ENCODE assay signal across 9 mouse cellular contexts in the genomic region with DNA sequence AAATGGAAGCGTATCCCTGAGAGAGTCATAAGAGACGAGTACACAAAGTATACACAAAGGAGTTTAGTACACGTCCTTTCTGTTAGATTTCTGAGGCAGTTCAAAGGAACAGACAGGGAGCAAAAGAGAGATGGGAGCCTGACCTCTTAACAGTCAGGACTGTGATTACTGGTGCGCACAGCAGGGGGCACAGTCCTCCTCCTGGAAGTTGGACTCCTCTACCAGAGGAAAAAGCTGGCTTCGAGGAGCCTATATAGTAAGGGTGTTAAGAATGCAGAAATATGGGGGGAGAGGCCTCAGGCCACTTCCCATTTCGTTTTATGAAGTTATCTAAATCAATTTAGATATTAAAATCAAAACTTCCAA. TPM values are rescaled to one million over a fixed set of nuclear protein-coding genes. Genes with fewer than 3 reads are reported as not detected.
DNase-seq lines count a peak whose midpoint lies in the region; ATAC-seq and TF ChIP-seq lines count a peak whose summit lies in the region.
"Had no signal": no experiment of that assay in that cellular context is flagged by ENCODE, and none has a peak within 500 bp of the region (broad histone marks: within the 10 kb centered on the region; RNA-seq: fewer than 3 reads in every experiment).

No protein-coding gene starts in this region.

- H3K9me3 ChIP-seq in embryonic facial prominence, embryonic 11.5 days (replicated peaks; ENCODE audit: control insufficient read depth, low read length) = no peaks in the 10 kb centered on the region
- H3K9me3 ChIP-seq in lung, embryonic 14.5 days (ENCODE audit: low read depth, low read length) = no peaks in the 10 kb centered on the region
- H3K9me3 ChIP-seq in neural tube, embryonic 15.5 days (replicated peaks) = no peaks in the 10 kb centered on the region

- no peaks in the 10 kb centered on the region for H3K27me3 ChIP-seq in embryonic facial prominence, embryonic 11.5 days (ENCODE audit: control insufficient read depth, insufficient read depth, low read length)
- no peaks in the 10 kb centered on the region for H3K27me3 ChIP-seq in lung, embryonic 14.5 days (ENCODE audit: insufficient read depth, low read length)
- H3K27me3 ChIP-seq in neural tube, embryonic 15.5 days (replicated peaks) = no peaks in the 10 kb centered on the region

- H3K27ac ChIP-seq in embryonic facial prominence, embryonic 11.5 days (replicated peaks; ENCODE audit: low read depth, low read length) = peak overlapping the region; percentile 89; the same call in 1 of the 2 replicates
- peak overlapping the region; percentile 92 for H3K27ac ChIP-seq in lung, embryonic 14.5 days (ENCODE audit: low read depth)
- peak overlapping the region; percentile 96 for H3K27ac ChIP-seq in neural tube, embryonic 15.5 days (replicated peaks)

- 43% methylated on average over 6 of the region's 6 CpGs for WGBS in embryonic facial prominence, embryonic 11.5 days
- 21% methylated on average over 6 of the region's 6 CpGs for WGBS in lung, embryonic 14.5 days
- 33% methylated on average over 6 of the region's 6 CpGs for WGBS in neural tube, embryonic 15.5 days

- peak overlapping the region; percentile 72 for H3K4me3 ChIP-seq in embryonic facial prominence, embryonic 11.5 days (ENCODE audit: low read depth, low read length)
- peak overlapping the region; percentile 99 for H3K4me3 ChIP-seq in lung, embryonic 14.5 days (ENCODE audit: low read depth, low read length)
- H3K4me3 ChIP-seq in neural tube, embryonic 15.5 days (replicated peaks) = peak overlapping the region; percentile 100

- ATAC-seq in embryonic facial prominence, embryonic 11.5 days (replicated peaks; ENCODE audit: insufficient number of reproducible peaks, low FRiP score, low TSS enrichment, low read depth) = no peak
- peak; percentile 54; the same call in 1 of the 2 replicates for ATAC-seq in lung, embryonic 14.5 days (ENCODE audit: insufficient read depth)
- ATAC-seq in neural tube, embryonic 15.5 days (ENCODE audit: low FRiP score) = peak; percentile 33; the same call in 1 of the 2 replicates

- no peaks in the 10 kb centered on the region for H3K4me1 ChIP-seq in embryonic facial prominence, embryonic 11.5 days (ENCODE audit: control insufficient read depth, insufficient read depth, low read length)
- H3K4me1 ChIP-seq in lung, embryonic 14.5 days (ENCODE audit: insufficient read depth) = peaks cover 8% of the 10 kb centered on the region; the same call in 1 of the 2 replicates
- peaks cover 41% of the 10 kb centered on the region for H3K4me1 ChIP-seq in neural tube, embryonic 15.5 days

- intact Hi-C loops in heart, postnatal 14 days (cut with DNase I) = no loop called here

- peak; percentile 72 for DNase-seq in CD4-positive, CD25-positive, alpha-beta regulatory T cell, adult 2 months (ENCODE audit: low read depth, low spot score)
- DNase-seq in adrenal gland, adult 2 months = peak; percentile 49
- peak; percentile 67 for DNase-seq in embryonic facial prominence, embryonic 11.5 days (ENCODE audit: low spot score)
- DNase-seq in heart, postnatal 14 days = peak; percentile 48 to 69
- DNase-seq in layer of hippocampus, adult 18-20 months (ENCODE audit: low spot score in 2 of 2) = peak; percentile 22 to 66
- peak; percentile 79 for DNase-seq in lung, embryonic 14.5 days
- DNase-seq in thymus, postnatal 36 days = peak; percentile 36 to 49

- peak; percentile 69 for TF ChIP-seq CTCF in lung, embryonic 14.5 days (IDR thresholded peaks at IDR 0.05; ENCODE audit: low read depth)

- H3K36me3 ChIP-seq in embryonic facial prominence, embryonic 11.5 days (replicated peaks; ENCODE audit: control insufficient read depth, insufficient read depth, low read depth, low read length) = no peaks in the 10 kb centered on the region
- H3K36me3 ChIP-seq in lung, embryonic 14.5 days (ENCODE audit: insufficient read depth) = no peaks in the 10 kb centered on the region
- no peaks in the 10 kb centered on the region for H3K36me3 ChIP-seq in neural tube, embryonic 15.5 days

- H3K9ac ChIP-seq in embryonic facial prominence, embryonic 11.5 days (replicated peaks; ENCODE audit: low read length) = peak overlapping the region; percentile 80
- H3K9ac ChIP-seq in lung, embryonic 14.5 days = peak overlapping the region; percentile 97
- peak overlapping the region; percentile 95 for H3K9ac ChIP-seq in neural tube, embryonic 15.5 days (replicated peaks)

- peak overlapping the region; percentile 45 for H3K4me2 ChIP-seq in embryonic facial prominence, embryonic 11.5 days (ENCODE audit: low read depth, low read length)
- H3K4me2 ChIP-seq in lung, embryonic 14.5 days = peak overlapping the region; percentile 82
- H3K4me2 ChIP-seq in neural tube, embryonic 15.5 days = peak overlapping the region; percentile 94

RNA-seq across cellular contexts. Expression of a gene that starts 0.8 kb away (rescaled TPM):
- 10 to 100 TPM; 63.5 to 96.5 TPM for total RNA-seq in adrenal gland, adult 2 months (2021)
- polyA plus RNA-seq in adrenal gland, adult 2 months (2012; rRNA removed) = 18.9 and 20.1 TPM in 2 replicates
- polyA plus RNA-seq in embryonic facial prominence, embryonic 11.5 days (2014; fragmentation: Nextera tagmentation; extraction: Ambion mirVana) = 55.8 and 57.1 TPM in 2 replicates
- 10 to 100 TPM; 60.7 to 61.7 TPM for total RNA-seq in heart, postnatal 14 days (2021)
- total RNA-seq in layer of hippocampus, adult 18-20 months (2021) = 10 to 100 TPM; 59.6 to 63.1 TPM
- polyA plus RNA-seq in lung, embryonic 14.5 days (2014; fragmentation: Nextera tagmentation; extraction: Ambion mirVana) = 55.1 and 57.5 TPM in 2 replicates
- polyA plus RNA-seq in neural tube, embryonic 15.5 days (2015; fragmentation: Nextera tagmentation; extraction: Ambion mirVana) = 65.4 and 65.5 TPM in 2 replicates

RNA-seq across cellular contexts. Expression of a gene that starts 1.2 kb away (rescaled TPM):
- 1 to 10 TPM; 3.5 to 4.2 TPM for total RNA-seq in adrenal gland, adult 2 months (2021)
- 4.6 TPM in 2 replicates for polyA plus RNA-seq in adrenal gland, adult 2 months (2012; rRNA removed)
- polyA plus RNA-seq in embryonic facial prominence, embryonic 11.5 days (2014; fragmentation: Nextera tagmentation; extraction: Ambion mirVana) = 1.5 TPM in 2 replicates
- 1 to 10 TPM; 3.4 to 3.5 TPM for total RNA-seq in heart, postnatal 14 days (2021)
- 10 to 100 TPM; 17.0 to 19.6 TPM for total RNA-seq in layer of hippocampus, adult 18-20 months (2021)
- 1.6 and 1.7 TPM in 2 replicates for polyA plus RNA-seq in lung, embryonic 14.5 days (2014; fragmentation: Nextera tagmentation; extraction: Ambion mirVana)
- 3.7 and 4.6 TPM in 2 replicates for polyA plus RNA-seq in neural tube, embryonic 15.5 days (2015; fragmentation: Nextera tagmentation; extraction: Ambion mirVana)

RNA-seq across cellular contexts. Expression of a gene that starts 1.2 kb away (rescaled TPM):
- total RNA-seq in adrenal gland, adult 2 months (2021) = not detected
- polyA plus RNA-seq in adrenal gland, adult 2 months (2012; rRNA removed) = not detected in 2 replicates
- not detected in 2 replicates for polyA plus RNA-seq in embryonic facial prominence, embryonic 11.5 days (2014; fragmentation: Nextera tagmentation; extraction: Ambion mirVana)
- not detected for total RNA-seq in heart, postnatal 14 days (2021)
- total RNA-seq in layer of hippocampus, adult 18-20 months (2021) = not detected
- not detected in 2 replicates for polyA plus RNA-seq in lung, embryonic 14.5 days (2014; fragmentation: Nextera tagmentation; extraction: Ambion mirVana)
- polyA plus RNA-seq in neural tube, embryonic 15.5 days (2015; fragmentation: Nextera tagmentation; extraction: Ambion mirVana) = not detected in 2 replicates
- total RNA-seq: left cerebral cortex, adult 8-10 months had no signal

RNA-seq across cellular contexts. Expression of a gene that starts 43.3 kb away (rescaled TPM):
- not detected for total RNA-seq in adrenal gland, adult 2 months (2021)
- polyA plus RNA-seq in adrenal gland, adult 2 months (2012; rRNA removed) = not detected in 2 replicates
- not detected in 2 replicates for polyA plus RNA-seq in embryonic facial prominence, embryonic 11.5 days (2014; fragmentation: Nextera tagmentation; extraction: Ambion mirVana)
- total RNA-seq in heart, postnatal 14 days (2021) = not detected
- total RNA-seq in layer of hippocampus, adult 18-20 months (2021) = under 1 TPM in 1 of 2 experiments, not detected in 1; 0.10 TPM
- polyA plus RNA-seq in lung, embryonic 14.5 days (2014; fragmentation: Nextera tagmentation; extraction: Ambion mirVana) = 0.11 TPM in 1 of 2 replicates, not detected in the other
- 0.06 TPM in 1 of 2 replicates, not detected in the other for polyA plus RNA-seq in neural tube, embryonic 15.5 days (2015; fragmentation: Nextera tagmentation; extraction: Ambion mirVana)
- total RNA-seq: left cerebral cortex, adult 8-10 months had no signal

RNA-seq across cellular contexts. Expression of a gene that starts 47.1 kb away (rescaled TPM):
- total RNA-seq in adrenal gland, adult 2 months (2021) = 1,000 to 10,000 TPM; 1,066 to 2,347 TPM
- polyA plus RNA-seq in adrenal gland, adult 2 months (2012; rRNA removed) = 3,430 and 6,143 TPM in 2 replicates
- polyA plus RNA-seq in embryonic facial prominence, embryonic 11.5 days (2014; fragmentation: Nextera tagmentation; extraction: Ambion mirVana) = 84.4 and 88.8 TPM in 2 replicates
- 100 to 1,000 TPM; 133 to 162 TPM for total RNA-seq in heart, postnatal 14 days (2021)
- 100 to 1,000 TPM; 136 to 161 TPM for total RNA-seq in layer of hippocampus, adult 18-20 months (2021)
- polyA plus RNA-seq in lung, embryonic 14.5 days (2014; fragmentation: Nextera tagmentation; extraction: Ambion mirVana) = 123 and 125 TPM in 2 replicates
- polyA plus RNA-seq in neural tube, embryonic 15.5 days (2015; fragmentation: Nextera tagmentation; extraction: Ambion mirVana) = 131 and 148 TPM in 2 replicates
